Mouse (Mus musculus) kidney, postnatal 14 days (tissue): ENCODE results near the gene Mrpl41.
"Not testable (repeated sequence)": the region's sequence is repeated elsewhere in the genome, so short reads cannot be mapped to it uniquely, and the experiment has no call there.

Experiments
- DNase-seq: peaks from one replicate; pipeline ENCODE4 v3.0.0; 2022; ENCODE audit warnings: mixed read lengths

The Mrpl41 gene

DNA sequence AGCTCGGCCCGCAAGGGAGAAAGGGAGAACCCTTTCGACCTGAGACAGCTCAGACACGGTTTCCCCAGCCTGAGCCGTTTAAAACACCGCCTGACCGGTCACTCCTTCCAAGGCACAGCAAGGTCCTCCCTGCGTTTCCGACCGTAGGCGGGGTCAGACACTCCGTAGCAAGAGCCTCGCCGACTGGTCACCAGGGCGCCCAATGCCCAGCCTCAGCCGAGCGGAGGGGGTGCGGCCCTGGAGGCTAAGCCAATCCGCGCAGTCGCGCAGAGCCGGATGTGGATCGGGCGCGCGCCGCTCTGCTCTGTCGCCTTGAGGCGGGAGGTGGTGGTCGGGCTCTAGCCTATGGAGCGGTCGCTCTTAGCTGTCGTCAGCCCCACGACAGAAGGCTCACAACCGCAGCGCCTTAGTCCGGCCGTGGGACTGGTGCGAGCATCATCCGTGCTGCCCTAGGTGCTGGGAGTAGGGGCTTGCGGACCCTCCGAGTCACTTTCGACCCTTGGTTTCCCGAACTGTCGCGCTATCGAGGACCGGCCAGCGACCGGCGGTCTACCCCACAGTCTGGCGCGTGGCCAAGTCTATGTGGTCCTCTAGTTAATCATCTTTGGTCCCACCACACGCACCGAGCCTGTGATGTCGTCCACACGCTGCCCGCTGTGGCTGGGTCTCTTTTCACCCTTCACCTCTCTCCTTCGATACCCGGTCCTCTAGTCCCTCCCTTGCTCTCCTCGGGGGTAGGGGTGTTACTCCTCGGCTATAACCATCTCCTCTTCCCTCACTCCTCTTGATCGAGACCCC, at the start of gene Mrpl41:
TSS of gene Mrpl41 (minus strand) at position 193 of the 798 bp plus-strand sequence.
- DNase-seq = peak; percentile 98

DNA sequence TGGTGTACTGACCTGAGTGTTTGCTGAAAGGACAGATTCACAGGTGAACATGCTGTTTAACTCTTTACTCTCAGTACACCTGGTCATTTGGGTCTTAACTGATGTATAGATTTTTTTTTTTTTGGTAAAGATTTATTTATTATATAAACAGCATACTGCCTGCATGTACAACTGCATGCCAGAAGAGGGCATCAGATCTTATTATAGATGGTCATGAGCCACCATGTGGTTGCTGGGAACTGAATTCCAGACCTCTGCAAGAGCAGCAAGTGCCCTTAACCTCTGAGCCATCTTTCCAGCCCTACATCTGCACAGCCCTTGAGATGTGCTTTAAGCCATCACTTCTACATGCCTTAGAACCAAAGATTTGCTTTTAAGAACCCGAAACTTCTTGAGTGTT, 47.8 kb upstream of the Mrpl41 start:
- no peak for DNase-seq

DNA sequence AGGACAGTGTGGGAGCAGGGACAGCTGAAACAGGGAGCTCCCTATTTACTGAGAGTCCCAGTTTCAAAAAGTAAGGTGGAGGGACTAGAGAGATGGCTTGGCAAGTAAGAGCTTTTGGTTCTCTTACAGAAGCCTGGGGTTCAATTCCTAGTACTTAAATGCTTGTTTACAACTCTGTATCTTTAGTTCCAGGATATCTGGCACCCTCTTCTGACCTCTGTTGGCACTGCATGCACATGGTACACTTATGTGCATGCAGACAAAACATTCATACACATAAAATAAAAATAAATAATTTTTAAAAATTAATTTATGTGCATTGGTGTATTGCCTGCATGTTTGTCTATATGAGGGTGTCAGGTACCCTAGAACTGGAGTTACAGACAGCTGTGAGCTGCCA, 33.4 kb upstream of the Mrpl41 start:
- DNase-seq = no peak

DNA sequence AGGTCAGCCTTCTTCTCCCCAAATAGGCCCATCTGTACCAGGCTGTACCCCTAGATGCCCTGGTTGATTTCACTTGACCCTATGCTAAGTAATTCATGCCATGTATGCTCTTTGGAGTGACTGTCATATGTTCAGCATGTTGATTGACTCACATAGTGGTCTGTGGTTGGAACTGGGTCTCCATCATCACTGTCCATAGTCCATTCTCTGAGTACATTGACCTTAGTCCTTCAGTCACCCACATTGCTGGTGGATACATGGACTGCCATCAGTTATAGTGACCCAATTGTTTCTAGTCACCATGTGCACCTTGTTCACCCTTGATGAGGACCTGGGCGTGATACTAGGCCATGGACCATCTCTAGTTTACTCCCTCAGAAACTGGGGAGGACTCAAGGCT, 31.9 kb upstream of the Mrpl41 start:
- DNase-seq = no peak

DNA sequence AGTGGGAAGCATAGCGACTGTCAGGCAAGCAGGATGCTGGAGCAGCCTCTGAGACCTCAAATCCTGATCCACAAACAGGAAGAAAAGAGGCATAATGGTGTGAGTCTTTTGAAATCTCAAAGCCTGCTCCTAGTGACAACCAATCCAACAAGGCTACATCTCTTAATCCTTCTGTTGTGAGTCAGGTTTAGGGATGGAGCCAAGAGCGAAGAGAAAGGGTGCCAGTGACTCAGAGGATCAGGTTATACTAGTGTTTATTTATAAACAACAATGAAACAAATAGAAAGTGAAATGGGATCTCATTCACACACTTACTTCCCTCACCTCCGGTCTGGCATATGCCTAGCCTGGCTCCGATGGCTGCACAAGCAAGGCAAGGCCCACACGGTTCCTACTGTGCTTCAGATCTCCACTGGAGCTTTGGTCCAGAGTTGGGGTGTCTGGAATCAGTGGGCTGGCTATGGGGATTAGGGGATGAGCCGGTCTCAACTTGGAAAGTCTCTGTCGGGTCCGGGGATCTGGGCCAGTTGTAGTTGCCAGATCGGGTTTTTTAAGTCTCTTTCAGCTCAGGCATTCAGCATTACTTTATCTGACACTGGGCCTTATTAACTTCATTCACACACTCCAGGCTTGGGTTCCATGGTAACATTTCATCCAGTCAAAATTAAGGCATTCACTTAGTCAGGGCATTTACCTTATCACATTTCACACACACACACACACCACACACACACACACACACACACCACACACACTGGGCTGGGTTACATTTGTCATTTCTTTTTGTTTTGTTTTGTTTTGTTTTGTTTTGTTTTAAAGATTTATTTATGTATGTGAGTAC, 29.3 kb upstream of the Mrpl41 start:
- no peak for DNase-seq

DNA sequence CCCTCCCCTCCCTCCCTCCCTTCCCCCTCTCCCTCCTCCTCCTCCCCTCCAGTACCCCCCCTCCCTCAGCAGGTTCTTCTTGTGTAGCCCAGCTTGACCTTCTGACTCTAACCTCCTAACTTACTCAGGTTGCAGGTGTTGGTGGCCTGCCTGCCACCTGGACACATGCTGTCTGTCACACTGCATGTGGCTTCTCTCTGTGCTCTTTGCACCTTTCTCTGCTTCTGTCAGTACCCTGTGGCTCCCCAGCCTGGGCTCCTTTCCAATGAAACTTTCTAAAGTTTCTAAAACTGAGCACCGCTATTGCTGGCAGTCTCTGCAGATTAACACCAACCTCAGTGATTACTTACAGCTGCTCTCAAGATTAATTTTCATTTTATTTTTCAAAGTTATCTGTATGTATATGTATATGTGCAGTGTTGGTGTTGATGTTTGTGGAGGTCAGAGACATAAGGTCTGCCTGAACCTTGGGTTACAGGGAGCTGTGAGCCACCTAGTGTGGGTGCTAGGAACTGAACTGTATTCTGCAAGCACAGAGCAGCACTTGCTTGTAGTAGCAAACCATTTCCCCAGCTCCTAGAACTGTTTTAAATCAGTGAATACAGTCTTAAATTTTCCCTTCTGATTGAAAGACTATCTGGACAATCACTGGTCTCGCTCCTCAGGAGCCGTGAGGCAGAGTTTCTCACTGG, 25.8 kb upstream of the Mrpl41 start:
- peak; percentile 43 for DNase-seq

DNA sequence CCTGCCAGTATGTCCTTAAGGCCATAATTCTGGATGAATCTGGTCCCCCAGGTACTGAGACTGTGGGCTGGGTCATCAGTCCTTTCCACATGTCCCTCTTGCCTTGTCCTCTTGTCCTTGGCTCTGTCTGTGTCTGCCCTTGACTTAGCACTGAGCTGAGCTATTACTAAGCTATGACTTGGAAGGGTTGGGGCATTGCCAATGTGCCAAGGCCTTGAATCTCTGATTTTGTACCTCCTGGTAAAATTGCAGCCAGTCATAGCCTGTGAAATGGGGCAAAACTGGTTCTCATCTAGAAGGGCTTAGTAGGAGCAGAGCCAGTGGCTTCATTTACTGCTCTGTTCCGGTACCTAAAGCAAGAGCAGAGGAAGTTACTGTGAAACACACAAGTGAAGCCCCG, 21.6 kb upstream of the Mrpl41 start:
- DNase-seq = no peak

DNA sequence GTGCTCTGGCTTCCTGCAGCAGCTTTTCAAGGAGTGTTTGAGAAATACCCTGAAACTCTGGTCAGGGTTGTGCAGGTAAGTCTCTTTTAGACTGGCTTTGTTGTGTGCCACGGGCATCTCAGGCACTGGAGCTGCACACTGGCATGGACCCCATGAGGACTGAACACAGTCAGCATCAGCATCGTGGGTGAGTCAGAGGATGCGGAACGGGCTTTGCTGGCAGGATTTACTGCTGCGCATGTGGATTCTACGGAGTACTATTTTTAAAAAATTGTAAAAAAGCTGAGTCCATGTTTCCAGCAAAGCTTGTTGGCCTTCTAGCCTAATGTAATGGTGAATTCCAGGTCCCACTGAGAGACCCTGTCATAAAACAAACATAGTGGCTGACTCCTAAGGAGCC, 20.4 kb upstream of the Mrpl41 start:
- DNase-seq = no peak

DNA sequence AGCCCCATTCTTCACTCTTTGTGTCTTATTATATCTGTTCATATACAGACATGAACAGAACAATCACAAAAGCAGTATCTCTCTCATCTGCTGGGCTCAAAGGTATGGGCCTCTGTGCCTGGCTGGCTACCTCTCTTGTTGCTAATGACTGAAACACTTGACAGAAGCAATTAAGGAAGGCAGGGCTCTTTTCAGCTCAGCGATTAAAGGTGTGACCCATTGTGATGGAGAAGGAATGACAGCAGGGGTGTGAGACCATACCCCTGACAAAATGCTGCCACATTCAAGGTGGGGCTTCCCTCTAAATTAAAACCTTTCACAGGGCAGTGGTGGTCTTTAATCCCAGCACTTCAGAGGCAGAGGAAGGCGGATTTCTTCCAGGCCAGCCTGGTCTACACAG, 12.9 kb upstream of the Mrpl41 start:
- no peak for DNase-seq

DNA sequence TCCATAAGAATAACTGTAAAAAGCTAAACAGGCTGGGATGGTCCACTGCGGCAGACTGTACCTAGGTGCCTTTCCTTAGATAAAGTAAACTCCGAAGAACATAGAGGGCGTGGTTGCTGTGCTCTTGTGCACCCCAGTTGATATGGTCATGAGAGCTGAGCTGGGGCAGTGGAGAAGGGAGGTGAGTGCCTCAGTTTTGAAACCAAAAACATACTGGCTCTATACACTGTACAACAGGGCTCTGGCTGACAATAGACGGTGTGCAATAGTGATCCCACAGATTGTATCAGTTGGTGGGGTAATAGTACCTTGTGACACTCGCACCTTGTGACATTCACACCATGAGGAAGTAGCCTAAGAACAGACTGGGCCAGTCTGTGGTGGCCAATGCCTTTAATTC, 2.1 kb upstream of the Mrpl41 start:
- no peak for DNase-seq

DNA sequence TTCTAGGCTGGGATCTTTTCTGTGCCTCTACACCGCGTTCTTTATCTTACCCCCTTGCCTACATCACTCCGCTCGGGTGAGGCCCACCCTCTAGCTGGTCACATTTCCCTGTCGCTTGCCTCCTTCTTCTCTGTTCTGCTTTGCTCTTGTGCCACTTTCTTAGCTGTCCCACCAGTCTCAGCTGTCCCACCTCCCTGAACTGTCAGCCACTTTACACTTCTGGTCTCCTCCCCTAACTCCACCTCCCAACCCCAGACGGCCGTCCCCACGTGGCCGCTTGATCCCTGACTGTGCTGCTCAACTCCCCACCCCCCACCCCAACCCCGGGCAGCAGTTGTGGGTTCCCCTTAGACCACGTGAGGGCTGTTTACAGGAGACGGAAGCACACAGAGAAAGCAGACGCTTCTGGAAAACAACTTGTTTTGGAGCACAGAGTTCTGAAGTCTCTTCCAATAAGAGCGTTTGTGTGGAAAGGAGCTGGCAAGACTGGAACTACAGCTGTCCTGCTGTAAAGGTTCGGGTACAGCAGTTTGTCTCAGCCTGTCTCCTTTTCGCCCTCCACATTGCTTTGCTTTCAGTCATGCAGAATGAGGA, 903 bp upstream of the Mrpl41 start, which contains the start of gene Pnpla7:
TSS of gene Pnpla7 (plus strand) at position 330 of the 594 bp plus-strand sequence.
- DNase-seq = peak; percentile 88

DNA sequence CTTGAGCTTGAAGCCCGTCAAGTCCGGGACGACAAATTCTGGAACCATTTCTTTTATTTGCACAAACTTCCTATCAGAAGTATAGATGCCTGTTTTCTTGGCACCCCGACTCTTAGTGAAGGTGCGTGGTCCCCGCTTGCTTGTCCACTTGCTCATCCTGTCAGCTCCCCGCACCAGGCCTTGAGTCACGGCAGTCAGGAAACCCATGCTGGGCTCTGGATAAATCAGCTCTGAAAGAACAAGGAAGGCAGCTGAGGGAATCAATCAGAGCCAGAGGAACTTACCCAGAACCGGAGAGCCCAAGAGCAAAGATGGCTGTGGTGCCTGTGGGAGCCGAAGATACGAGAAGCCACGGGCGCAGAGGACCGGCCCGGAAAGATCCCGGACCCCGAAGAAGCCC, 446 bp downstream of the Mrpl41 start:
- DNase-seq = not testable (repeated sequence)

DNA sequence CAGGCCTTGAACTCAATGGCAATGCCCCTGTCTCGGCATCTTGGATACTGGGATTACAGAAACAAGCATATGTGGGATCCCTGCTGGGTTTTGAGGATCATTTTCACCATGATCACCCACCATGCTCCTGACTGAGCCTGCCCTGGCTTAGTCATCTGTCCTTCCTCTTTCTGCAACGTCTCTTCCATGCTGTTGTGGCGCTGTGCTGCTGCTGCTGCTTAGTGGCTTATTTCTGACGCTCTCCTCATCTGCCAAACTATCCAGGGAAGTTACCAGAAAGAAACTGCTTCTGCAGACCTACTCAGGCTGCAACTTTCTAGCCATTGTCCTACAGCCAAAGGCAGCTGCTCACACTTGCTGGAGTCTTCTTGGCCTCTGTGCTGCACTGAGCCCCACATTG, 4.5 kb downstream of the Mrpl41 start:
- no peak for DNase-seq

DNA sequence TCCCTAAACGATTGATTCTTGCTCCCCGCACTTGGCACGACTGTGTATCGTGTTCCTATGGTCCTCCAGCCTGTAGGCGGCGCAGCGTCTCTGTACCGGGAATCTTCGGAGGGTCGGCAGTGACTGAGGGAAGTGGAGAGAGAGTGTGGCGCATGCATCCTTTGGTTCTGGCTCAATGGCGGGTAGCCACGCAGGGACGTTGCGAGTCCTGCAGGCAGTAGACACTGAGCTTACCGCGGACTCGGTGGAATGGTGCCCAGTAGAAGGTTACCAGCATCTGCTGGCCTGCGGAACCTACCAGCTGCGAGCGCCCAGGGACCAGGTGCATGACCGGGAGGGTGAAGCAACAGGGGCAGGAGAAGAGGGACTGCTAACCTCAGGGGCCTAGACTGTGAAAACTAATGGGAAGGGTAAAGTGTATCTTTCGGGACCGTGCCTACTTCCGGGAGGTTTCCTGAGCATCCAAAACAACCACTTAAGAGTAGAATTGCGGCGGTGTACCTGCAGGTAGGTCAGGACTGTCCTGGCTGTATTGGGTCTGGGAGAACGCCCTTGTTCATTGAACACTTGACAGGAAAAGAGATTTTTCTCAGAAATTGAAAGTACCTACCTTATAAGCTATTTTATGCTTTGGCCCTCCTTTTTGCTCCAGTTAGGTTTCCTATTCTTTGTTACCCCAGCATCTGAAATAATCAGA, 12.4 kb downstream of the Mrpl41 start, which contains the start of gene Dph7:
TSS of gene Dph7 (plus strand) at position 97 of the 697 bp plus-strand sequence.
- peak; percentile 86 for DNase-seq

DNA sequence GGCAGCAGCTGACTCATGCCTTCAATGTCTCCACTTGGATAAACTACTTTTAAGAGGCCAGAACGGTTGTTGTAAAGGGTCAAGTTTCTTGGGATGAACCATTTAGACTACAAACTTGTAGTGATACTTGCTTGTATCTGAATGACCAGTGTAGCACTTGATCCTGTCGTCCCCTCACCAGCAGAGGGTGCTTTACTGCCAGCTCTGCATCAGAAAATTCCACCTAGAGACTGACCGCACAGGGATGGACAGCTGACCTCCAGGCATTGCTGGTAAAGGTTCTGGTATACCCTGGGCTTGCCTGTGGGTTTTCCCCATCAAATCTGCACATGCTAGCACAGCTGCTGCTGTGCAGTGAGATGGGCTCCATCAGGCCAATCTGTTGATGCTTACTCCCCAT, 14.0 kb downstream of the Mrpl41 start:
- peak; percentile 61 for DNase-seq

DNA sequence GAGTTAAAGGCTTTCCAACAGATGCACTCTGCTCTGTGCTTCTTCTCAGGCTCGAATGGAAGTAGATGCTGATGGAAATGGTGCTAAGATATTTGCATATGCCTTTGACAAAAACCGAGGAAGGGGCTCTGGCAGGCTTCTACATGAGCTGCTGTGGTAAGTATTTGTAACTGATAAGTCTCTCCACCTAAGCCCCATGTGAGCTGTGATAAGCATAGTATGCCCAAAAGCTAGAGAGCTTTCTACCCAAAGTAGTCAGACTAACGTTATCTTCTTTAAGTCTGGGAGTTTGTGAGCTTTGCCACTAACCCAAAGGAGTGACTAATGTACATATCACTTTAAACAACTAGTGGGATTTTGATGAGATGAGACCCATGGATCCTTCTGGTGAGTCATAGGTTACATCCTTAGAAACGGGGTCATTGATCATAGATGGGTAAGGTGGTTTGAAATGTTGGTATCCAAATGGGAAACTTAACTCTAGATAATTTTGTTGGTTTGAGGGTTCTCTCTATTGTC, 22.3 kb downstream of the Mrpl41 start:
- no peak for DNase-seq

DNA sequence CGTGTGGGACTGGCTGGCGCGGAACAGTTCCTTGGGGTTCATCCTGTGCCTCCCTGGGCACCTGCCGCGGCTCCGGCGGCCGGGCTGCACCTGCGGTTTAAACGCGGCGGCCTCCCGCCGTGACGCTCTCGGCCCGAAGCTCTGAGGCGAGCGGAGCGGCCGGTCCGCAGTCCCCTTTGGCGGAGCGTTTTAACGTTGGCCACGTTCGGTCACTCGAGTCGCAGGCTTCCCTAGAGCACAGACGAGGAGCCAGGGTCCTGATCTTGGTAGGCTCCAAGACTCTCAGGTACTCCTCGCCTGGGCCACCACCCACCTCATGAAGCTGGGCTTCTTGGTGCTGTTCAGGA, 24.7 kb downstream of the Mrpl41 start:
- peak; percentile 16 for DNase-seq

DNA sequence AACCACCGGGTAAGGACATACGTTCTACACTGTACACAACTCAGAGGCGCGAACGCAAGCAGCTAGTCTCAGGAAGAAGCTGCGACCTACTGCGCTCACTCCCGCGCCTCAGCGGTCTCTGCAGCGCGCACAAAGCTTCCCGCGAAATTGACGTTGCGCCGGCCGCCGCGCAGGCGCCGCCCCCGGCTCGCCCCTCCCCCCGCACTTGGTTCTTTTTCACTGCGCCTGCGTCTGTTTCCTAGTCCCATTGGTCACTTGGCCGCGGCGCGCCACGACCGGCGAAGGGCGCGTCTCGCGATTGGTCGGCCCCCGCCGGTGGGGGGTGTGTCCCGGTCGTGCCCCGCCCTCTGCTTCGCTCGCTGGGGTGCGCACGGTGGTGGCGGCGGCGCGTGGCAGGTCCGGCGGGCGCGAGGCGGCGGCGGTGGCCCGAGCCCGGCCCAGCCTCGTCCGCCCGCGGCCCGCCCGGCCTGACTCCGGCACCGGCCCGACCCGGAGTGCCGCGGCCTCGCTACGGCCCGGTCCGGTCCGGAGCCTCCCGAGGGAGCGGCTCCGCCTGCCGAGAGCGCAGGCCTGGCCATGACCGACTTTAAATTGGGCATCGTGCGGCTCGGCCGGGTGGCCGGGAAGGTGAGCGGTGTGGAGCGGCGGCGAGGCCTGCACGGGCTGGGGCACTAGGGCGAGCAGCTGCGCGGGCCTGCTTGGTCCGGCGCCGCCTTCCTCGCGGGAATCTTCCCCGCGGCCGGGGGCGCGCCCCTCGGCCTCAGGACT, 25.3 kb downstream of the Mrpl41 start, which contains the start of gene Zmynd19:
TSS of gene Zmynd19 (plus strand) at position 372 of the 768 bp plus-strand sequence.
- peak; percentile 99 for DNase-seq

DNA sequence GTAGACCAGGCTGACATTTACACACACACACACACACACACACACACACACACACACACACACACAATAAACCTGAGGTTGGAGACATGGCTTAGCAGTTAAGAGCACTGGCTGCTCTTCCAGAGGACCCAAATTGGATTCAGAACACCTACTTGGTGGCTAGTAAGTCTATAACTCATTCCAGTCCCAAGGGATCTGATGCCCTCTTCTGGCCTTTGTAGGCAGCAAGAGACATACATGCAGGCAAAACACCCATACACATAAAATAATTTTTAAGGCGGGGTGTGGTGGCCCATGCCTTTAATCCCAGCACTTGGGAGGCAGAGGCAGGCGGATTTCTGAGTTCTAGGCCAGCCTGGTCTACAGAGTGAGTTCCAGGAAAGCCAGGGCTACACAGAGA, 30.6 kb downstream of the Mrpl41 start:
- peak; percentile 67 for DNase-seq

DNA sequence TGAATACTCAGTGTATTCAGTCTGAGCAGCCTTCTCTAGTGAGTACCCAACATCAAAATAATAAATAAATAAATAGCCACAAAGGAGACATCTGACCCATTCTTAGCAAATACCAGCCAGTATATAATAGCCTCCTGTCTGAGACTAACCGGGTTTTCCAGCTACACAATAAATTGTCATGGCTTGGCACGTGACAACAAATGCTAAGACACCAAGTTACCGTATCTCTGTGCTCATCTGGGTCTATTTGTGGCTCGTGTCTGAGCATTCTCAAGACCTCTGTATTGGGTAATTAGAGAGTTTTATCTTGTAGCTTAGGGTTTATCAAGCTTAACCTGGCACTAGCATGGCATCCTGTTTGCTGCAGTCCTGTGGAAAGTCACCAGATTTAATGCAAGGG, 32.8 kb downstream of the Mrpl41 start:
- DNase-seq = no peak
